Mouse (Mus musculus) midbrain, embryonic 10.5 days (tissue): Measurements from ENCODE around the gene Palmd. TPM values are rescaled to one million over a fixed set of nuclear protein-coding genes. Genes with fewer than 3 reads are reported as not detected.

Experiments
- DNase-seq: peaks from one replicate; pipeline ENCODE4 v3.0.0-alpha.2; 2017; ENCODE audit warnings: low spot score
- H3K27ac ChIP-seq: fragments of 300-500 bp; sonication (generic); replicated peaks from 2 replicates; pipeline ENCODE4 v1.5.1; 2016; ENCODE audit warnings: mild to moderate bottlenecking
- H3K27me3 ChIP-seq: fragments of 300-500 bp; sonication (generic); 2 replicates; pipeline ENCODE4 v1.6.1; 2016; ENCODE audit warnings: low read depth, mild to moderate bottlenecking; ENCODE audit not compliant: poor library complexity, severe bottlenecking
- H3K36me3 ChIP-seq: fragments of 300-500 bp; sonication (generic); 2 replicates; pipeline ENCODE4 v1.6.1; 2016; ENCODE audit warnings: mild to moderate bottlenecking, moderate library complexity
- H3K4me1 ChIP-seq: fragments of 300-500 bp; sonication (generic); 2 replicates; pipeline ENCODE4 v1.6.1; 2016
- H3K4me3 ChIP-seq: fragments of 300-500 bp; sonication (generic); 2 replicates; pipeline ENCODE4 v1.5.1; 2016; ENCODE audit warnings: mild to moderate bottlenecking, moderate library complexity
- H3K9me3 ChIP-seq: fragments of 300-500 bp; sonication (generic); replicated peaks from 2 replicates; pipeline ENCODE4 v1.6.1; 2016; ENCODE audit warnings: mild to moderate bottlenecking
- WGBS: fragments of 180-500 bp; shearing (Covaris S2); methylation state at CpG from one replicate; pipeline ENCODE4 v1.1.7; 2016; 5-methylcytosine and 5-hydroxymethylcytosine counted together
- polyA plus RNA-seq: library from polyadenylated mRNA; unstranded; fragments of >200 nt; fragmentation: Nextera tagmentation; extraction: Ambion mirVana; gene quantifications from 2 replicates; pipeline ENCODE4 v1.2.1, GENCODE M21; 2016

Gene Palmd
- polyA plus RNA-seq, 1 experiment from 2014 or later = 1.2 TPM

GRCm38 (mm10) chr3:116951489-116951888 is 17.3 kb downstream of the Palmd start:
- H3K4me1 ChIP-seq = no peaks in the 10 kb centered on the region
- no peak overlapping the region for H3K27ac ChIP-seq
- no peaks in the 10 kb centered on the region for H3K36me3 ChIP-seq
- no peak overlapping the region for H3K4me3 ChIP-seq
- no peaks in the 10 kb centered on the region for H3K27me3 ChIP-seq
- whole genome bisulfite sequencing = 91% methylated on average over 3 of the region's 3 CpGs
- H3K9me3 ChIP-seq = no peaks in the 10 kb centered on the region
- DNase-seq = no peak

GRCm38 (mm10) chr3:116950665-116951115 is 18.1 kb downstream of the Palmd start:
- Histone ChIP-seq H3K4me3 (no peak overlapping the region), H3K27ac (no peak overlapping the region), H3K9me3 (no peaks in the 10 kb centered on the region), H3K36me3 (no peaks in the 10 kb centered on the region), H3K4me1 (no peaks in the 10 kb centered on the region), H3K27me3 (no peaks in the 10 kb centered on the region)
- no peak for DNase-seq
- 91% methylated on average over 6 of the region's 6 CpGs for WGBS

DNA sequence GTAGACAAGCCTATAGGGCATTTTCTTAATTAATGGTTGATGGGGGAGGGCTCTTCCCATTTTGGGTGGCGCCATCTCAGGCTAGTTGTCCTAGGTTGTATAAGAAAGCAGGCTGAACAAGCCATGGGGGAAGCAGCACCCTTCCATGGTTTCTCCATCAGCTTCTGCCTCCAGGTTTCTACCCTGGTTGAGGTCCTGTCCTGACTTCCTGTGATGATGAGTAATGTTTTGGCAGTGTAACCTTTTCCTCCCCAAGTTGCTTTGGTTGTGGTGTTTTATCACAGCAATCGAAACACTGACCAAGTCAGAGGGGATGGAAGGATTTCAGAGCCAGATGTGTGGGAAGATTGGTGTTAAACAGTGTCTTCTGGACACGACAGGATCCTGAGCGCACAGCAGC is 22.3 kb downstream of the Palmd start:
- 85% methylated on average over 4 of the region's 4 CpGs for WGBS
- no peaks in the 10 kb centered on the region for H3K27me3 ChIP-seq
- H3K27ac ChIP-seq = no peak overlapping the region
- DNase-seq = no peak
- H3K4me3 ChIP-seq = no peak overlapping the region
- H3K9me3 ChIP-seq = no peaks in the 10 kb centered on the region
- H3K36me3 ChIP-seq = no peaks in the 10 kb centered on the region
- H3K4me1 ChIP-seq = no peaks in the 10 kb centered on the region

- H3K4me3 ChIP-seq = no peak overlapping the region
- WGBS = 80% methylated on average over 4 of the region's 4 CpGs
- no peak for DNase-seq
Measured at GRCm38 (mm10) chr3:116943422-116943821, 25.4 kb downstream of the Palmd start.

DNA sequence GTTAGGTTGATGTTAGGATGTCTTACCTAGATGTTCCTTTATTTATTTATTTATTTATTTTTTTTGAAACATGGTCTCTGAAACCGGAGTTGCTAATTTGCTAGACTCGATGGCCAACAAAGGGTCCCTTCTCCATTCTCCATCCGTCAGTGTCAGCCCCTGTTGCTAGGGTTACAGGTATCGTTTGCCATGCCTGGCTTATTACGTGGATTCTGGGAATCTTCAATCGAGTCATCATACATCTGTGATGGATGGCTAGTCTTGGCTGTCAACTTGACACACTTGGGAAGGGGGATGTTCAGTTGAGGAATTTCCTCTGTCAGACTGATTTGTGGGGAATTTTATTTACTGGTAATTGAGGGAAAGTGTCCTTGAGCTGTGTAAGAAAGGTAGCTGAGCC is 26.0 kb downstream of the Palmd start:
- no peak for DNase-seq
- Histone ChIP-seq H3K27me3 (no peaks in the 10 kb centered on the region), H3K4me1 (no peaks in the 10 kb centered on the region), H3K36me3 (no peaks in the 10 kb centered on the region), H3K4me3 (no peak overlapping the region), H3K27ac (no peak overlapping the region), H3K9me3 (no peaks in the 10 kb centered on the region)
- 85% methylated on average over 6 of the region's 6 CpGs for WGBS

More at GRCm38 (mm10) chr3:116943422-116943821, 25.4 kb downstream of the Palmd start:
- H3K27me3 ChIP-seq = no peaks in the 10 kb centered on the region
- no peak overlapping the region for H3K27ac ChIP-seq
- H3K4me1 ChIP-seq = no peaks in the 10 kb centered on the region
- H3K36me3 ChIP-seq = no peaks in the 10 kb centered on the region
- H3K9me3 ChIP-seq = no peaks in the 10 kb centered on the region

DNA sequence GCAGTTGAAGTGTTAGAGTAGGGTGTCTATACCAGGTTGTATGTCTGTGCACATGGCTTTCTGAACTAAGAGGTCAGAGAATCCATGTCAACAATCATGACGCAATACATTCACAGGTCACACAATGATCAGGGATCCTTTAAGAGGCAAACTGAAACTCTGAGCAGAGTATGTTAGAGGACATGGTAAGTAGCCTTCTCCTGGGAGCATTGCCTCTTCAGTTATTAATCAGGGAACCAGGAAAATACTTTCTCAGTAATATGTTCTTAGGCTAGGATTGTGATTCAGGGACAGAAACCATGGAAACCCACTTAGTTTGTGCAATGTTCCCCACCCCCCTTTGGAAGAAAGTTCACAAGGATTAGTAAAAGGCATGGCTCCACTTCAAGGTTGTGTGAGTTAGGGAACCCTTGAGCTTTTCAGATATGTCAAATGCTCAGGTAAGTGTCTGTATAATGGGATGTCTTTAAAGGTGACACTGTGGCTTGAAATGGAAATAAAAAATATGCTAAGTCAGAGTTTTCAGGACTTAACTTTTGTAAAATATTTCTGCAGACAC is 27.1 kb downstream of the Palmd start:
- H3K36me3 ChIP-seq = no peaks in the 10 kb centered on the region
- WGBS = 87% methylated on average over 1 of the region's 1 CpGs
- no peak overlapping the region for H3K27ac ChIP-seq
- no peaks in the 10 kb centered on the region for H3K27me3 ChIP-seq
- H3K9me3 ChIP-seq = no peaks in the 10 kb centered on the region
- DNase-seq = no peak
- H3K4me1 ChIP-seq = no peaks in the 10 kb centered on the region
- no peak overlapping the region for H3K4me3 ChIP-seq

- Histone ChIP-seq H3K27me3 (no peaks in the 10 kb centered on the region), H3K27ac (no peak overlapping the region), H3K9me3 (no peaks in the 10 kb centered on the region), H3K4me3 (no peak overlapping the region), H3K4me1 (no peaks in the 10 kb centered on the region), H3K36me3 (no peaks in the 10 kb centered on the region)
- no peak for DNase-seq
- 80% methylated on average over 10 of the region's 10 CpGs for WGBS
Measured at GRCm38 (mm10) chr3:116940804-116941558, 27.8 kb downstream of the Palmd start.

GRCm38 (mm10) chr3:116936934-116937691 is 31.7 kb downstream of the Palmd start:
- DNase-seq = no peak
- no peaks in the 10 kb centered on the region for H3K4me1 ChIP-seq
- H3K9me3 ChIP-seq = no peaks in the 10 kb centered on the region
- 82% methylated on average over 4 of the region's 4 CpGs for WGBS
- H3K36me3 ChIP-seq = no peaks in the 10 kb centered on the region
- no peak overlapping the region for H3K27ac ChIP-seq
- no peaks in the 10 kb centered on the region for H3K27me3 ChIP-seq
- H3K4me3 ChIP-seq = no peak overlapping the region

DNA sequence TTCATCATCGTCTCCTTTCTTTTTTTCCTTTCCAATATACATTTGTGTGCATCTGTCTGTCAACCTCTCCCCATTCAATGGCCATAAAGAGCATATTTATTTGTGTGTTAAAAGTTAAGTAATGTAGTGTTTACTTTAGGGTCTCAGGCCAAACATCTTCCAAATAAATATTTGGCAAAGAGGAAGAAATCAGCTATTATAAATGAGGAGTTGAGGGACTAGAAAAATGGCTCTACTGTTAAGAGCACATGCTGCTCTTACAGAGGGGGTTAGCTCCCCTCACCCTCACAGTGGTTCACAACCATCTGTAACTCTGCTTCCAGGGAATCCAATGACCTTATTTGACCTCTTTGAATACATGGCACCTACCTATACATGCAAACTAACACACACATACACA is 35.6 kb downstream of the Palmd start:
- no peaks in the 10 kb centered on the region for H3K9me3 ChIP-seq
- WGBS = 88% methylated on average over 1 of the region's 1 CpGs
- no peak overlapping the region for H3K27ac ChIP-seq
- DNase-seq = no peak
- no peaks in the 10 kb centered on the region for H3K4me1 ChIP-seq
- H3K36me3 ChIP-seq = no peaks in the 10 kb centered on the region
- no peaks in the 10 kb centered on the region for H3K27me3 ChIP-seq
- no peak overlapping the region for H3K4me3 ChIP-seq

GRCm38 (mm10) chr3:116928994-116929393 is 39.8 kb downstream of the Palmd start:
- no peak overlapping the region for H3K4me3 ChIP-seq
- H3K27me3 ChIP-seq = no peaks in the 10 kb centered on the region
- no peak for DNase-seq
- H3K9me3 ChIP-seq = no peaks in the 10 kb centered on the region
- H3K27ac ChIP-seq = no peak overlapping the region
- 95% methylated on average over 4 of the region's 4 CpGs for WGBS
- H3K4me1 ChIP-seq = no peaks in the 10 kb centered on the region
- H3K36me3 ChIP-seq = no peaks in the 10 kb centered on the region

- Histone ChIP-seq H3K27ac (no peak overlapping the region), H3K4me3 (no peak overlapping the region), H3K9me3 (no peaks in the 10 kb centered on the region), H3K4me1 (no peaks in the 10 kb centered on the region), H3K36me3 (no peaks in the 10 kb centered on the region), H3K27me3 (no peaks in the 10 kb centered on the region)
- DNase-seq = no peak
- 94% methylated on average over 12 of the region's 12 CpGs for WGBS
Measured at GRCm38 (mm10) chr3:116923042-116923441, 45.7 kb downstream of the Palmd start.

DNA sequence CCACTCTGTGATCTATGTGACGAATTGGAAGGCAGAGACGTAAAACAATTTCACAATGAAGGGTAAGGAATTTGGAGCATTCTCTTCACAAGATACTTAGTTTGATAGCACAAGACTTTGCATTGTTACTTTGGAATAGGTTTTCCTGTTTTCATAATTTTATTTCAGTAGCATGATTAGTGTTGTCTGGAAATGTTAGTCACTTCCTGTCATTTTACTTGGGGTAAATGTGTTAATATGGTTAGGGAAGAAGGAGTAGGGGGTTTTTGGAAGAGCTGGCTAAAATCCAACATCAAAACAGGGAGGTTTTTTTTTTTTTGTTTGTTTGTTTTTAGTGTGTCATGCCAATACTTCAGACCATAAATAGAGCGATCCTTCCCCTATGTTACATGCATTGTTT is 47.3 kb downstream of the Palmd start:
- DNase-seq = no peak
- Histone ChIP-seq H3K36me3 (no peaks in the 10 kb centered on the region), H3K27me3 (no peaks in the 10 kb centered on the region), H3K9me3 (no peaks in the 10 kb centered on the region), H3K27ac (no peak overlapping the region), H3K4me1 (no peaks in the 10 kb centered on the region), H3K4me3 (no peak overlapping the region)
- 93% methylated on average over 3 of the region's 3 CpGs for WGBS

GRCm38 (mm10) chr3:116917016-116917415 is 51.8 kb downstream of the Palmd start:
- no peak for DNase-seq
- 89% methylated on average over 4 of the region's 4 CpGs for WGBS
- H3K4me3 ChIP-seq = no peak overlapping the region
- H3K9me3 ChIP-seq = no peaks in the 10 kb centered on the region
- H3K4me1 ChIP-seq = no peaks in the 10 kb centered on the region
- no peaks in the 10 kb centered on the region for H3K27me3 ChIP-seq
- H3K36me3 ChIP-seq = no peaks in the 10 kb centered on the region
- H3K27ac ChIP-seq = no peak overlapping the region
